Mouse (Mus musculus) adrenal gland, postnatal 10 days (tissue): ENCODE results near the gene Cp. TPM values are rescaled to one million over a fixed set of nuclear protein-coding genes. Genes with fewer than 3 reads are reported as not detected.

Source experiments
- total RNA-seq, 2 experiments: library from RNA; stranded (reverse); gene quantifications; 2 replicates each; pipeline ENCODE4 v1.2.3; 2021

Gene Cp
- total RNA-seq, 2 experiments from 2014 or later = 107 to 225 TPM

Other genes with a start within 250 kb of the Cp start
- 10 to 100 TPM in 1 of 2 experiments, 1 to 10 TPM in 1; 9.5 to 14.4 TPM for gene Hps3, start 78.3 kb downstream of the Cp start, total RNA-seq
- gene Hltf, start 100.8 kb downstream of the Cp start, total RNA-seq = 10 to 100 TPM; 16.1 to 24.6 TPM
- gene Gyg, start 198.3 kb downstream of the Cp start, total RNA-seq = 10 to 100 TPM; 75.3 to 99.1 TPM